Mouse (Mus musculus) small intestine, adult 2 months (tissue): ENCODE results near the gene Rab37.

Experiments used
- CTCF ChIP-seq: fragments of 200-500 bp; IDR thresholded peaks from 2 replicates; pipeline ENCODE4 v1.5.1; 2012; ENCODE audit warnings: low read depth, mild to moderate bottlenecking, control low read depth, inconsistent platforms, low read length, moderate library complexity, mixed read lengths; ENCODE audit not compliant: insufficient replicate concordance, insufficient read length; ENCODE audit errors: extremely low read depth
- POLR2A ChIP-seq: fragments of 200-500 bp; IDR thresholded peaks from 2 replicates; pipeline ENCODE4 v1.6.1; 2012; ENCODE audit warnings: low read depth, mild to moderate bottlenecking, control low read depth, inconsistent platforms, low read length, moderate library complexity

- TF ChIP-seq POLR2A: no peak
- TF ChIP-seq CTCF: no peak
Observed at GRCm38 (mm10) chr11:115059797-115060196, 31.4 kb upstream of the Rab37 start.
